Mouse (Mus musculus): ENCODE results near the gene Celf6. TPM values are rescaled to one million over a fixed set of nuclear protein-coding genes. Genes with fewer than 3 reads are reported as not detected.

The Celf6 gene
- total RNA-seq (2023), result not detected

GRCm38 (mm10) chr9:59577844-59578504 is at the start of gene Celf6:
Celf6 (plus strand) TSS chr9:59577917.

GRCm38 (mm10) chr9:59539441-59540137 is 38.1 kb upstream of the Celf6 start, which contains the start of the genes Hexa and Tmem202:
Hexa (plus strand) TSS chr9:59539540.
Tmem202 (minus strand) TSS chr9:59539847.

DNA sequence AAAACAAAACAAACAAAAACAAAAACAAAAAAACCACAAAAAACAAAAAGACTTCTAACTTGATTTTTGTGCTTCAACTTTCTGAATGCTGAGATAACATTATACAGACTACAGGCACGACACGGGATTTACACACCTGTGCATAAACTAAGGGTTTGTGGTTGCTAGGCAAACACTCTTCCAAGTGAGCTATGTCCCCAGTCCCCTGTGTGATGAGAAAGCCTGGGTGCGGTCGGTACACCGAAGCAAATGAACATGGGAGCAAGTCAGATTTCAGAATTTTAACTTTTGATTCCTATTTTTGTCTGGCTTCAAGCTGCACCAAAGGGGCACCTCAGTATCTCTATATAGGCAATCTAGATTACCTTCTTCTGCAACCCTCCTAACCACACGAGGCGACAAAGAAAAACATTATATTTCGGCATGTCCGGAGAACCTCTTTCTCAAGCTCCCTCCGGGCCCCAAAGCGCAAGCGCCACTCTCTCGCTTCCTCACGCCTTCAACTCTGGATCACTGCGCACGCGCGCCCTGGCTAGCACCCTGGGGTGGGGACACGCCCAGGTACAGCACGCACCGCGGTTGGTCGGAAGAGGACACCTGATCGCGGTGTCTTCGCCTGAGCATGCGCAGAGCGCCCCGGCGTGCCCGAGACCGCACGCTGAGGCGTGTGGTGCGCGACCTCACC is 39.0 kb downstream of the Celf6 start, which contains the start of gene Parp6:
Parp6 (plus strand) TSS at position 663 of the 685 bp plus-strand sequence.

DNA sequence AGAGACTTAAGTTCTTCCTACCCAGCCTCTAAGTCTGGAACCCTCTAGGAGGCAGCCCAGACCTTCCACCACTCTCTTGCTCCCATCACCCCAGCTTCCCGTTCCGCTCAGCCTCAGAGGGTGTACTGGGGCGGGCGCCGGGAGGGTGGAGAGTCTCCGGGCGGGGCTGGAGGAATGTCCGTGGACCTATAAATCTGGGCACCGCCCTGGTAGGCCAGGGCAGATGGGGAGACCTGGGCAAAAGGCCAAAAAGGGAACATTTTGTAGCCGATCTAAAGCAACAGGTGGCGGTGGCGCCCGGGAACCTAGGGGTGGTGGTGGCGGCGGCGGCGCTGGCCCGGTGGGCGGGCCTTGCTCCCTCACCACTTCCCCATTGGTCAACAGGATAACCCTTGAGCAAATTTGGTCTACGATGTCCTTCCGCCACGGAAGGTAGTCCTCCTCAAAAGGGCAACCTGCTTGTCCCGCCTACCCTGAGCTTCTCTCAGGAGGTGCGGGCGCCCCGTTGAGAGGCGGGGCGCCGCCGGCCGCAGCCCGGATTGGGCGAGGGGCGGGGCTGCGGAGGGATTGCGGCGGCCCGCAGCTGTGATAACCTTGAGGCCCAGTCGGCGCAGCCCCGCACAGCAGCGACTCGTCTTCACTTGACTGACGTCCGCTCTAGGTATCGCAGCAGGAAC is 78.4 kb downstream of the Celf6 start, which contains the start of gene Pkm:
Pkm (plus strand) TSS at position 411 of the 677 bp plus-strand sequence.

Other genes with a start within 250 kb of the Celf6 start
- gene Bbs4, start 224.4 kb upstream of the Celf6 start, total RNA-seq (2023), result 8.4 TPM
- 183 TPM for gene Arih1, start 91.3 kb upstream of the Celf6 start, total RNA-seq (2023)
- 44.5 TPM for gene Hexa, start 38.4 kb upstream of the Celf6 start, total RNA-seq (2023)
- gene Tmem202, start 38.1 kb upstream of the Celf6 start, total RNA-seq (2023), result 0.71 TPM
- 68.5 TPM for gene Parp6, start 39.4 kb downstream of the Celf6 start, total RNA-seq (2023)
- 408 TPM for gene Pkm, start 78.5 kb downstream of the Celf6 start, total RNA-seq (2023)
- gene Gramd2, start 102.2 kb downstream of the Celf6 start, total RNA-seq (2023), result not detected
- 1.4 TPM for gene Senp8, start 172.8 kb downstream of the Celf6 start, total RNA-seq (2023)
- gene Myo9a, start 173.0 kb downstream of the Celf6 start, total RNA-seq (2023), result 20.5 TPM